Mouse (Mus musculus): ENCODE measurements around the gene Slc30a2. TPM values are rescaled to one million over a fixed set of nuclear protein-coding genes. Genes with fewer than 3 reads are reported as not detected.
A peak's percentile ranks its signal among the peaks of the same experiment; 100 is the strongest.

Slc30a2 gene
- polyA plus RNA-seq, 1 experiment from 2014 or later, result not detected

DNA sequence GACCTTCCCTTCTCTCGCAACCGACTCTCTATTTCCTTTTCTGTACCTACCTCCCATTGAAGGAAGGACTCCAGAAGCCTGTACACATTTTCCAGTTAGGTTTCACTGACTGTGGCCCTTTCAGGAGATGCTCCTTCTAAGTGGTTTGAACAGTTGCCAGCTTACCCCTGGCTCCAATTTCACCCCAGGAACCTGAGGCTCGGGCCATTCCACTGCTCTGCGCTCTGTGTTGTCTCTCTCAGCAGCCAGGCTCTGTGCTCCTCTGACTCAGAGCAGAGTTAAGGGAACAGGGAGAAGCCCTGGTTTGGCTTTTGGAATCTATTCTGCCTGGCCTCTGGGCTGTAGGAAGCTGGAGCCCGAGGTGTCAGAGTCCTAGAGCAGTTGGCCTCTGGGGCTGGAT is 40.9 kb upstream of the Slc30a2 start:
- Histone ChIP-seq H3K9me3 (ENCODE audit: control insufficient read depth, low read length) (no peaks in the 10 kb centered on the region), H3K4me1 (replicated peaks; ENCODE audit: control insufficient read depth, insufficient read depth, low read length) (0 out of 2 replicates have a peak, but pooled peaks cover 5% of the 10 kb centered on the region), H3K4me3 (ENCODE audit: low read depth, low read length) (no peak overlapping the region), H3K27me3 (replicated peaks; ENCODE audit: control insufficient read depth, insufficient read depth, low read length) (no peaks in the 10 kb centered on the region), H3K36me3 (ENCODE audit: control insufficient read depth, insufficient read depth, low read length) (no peaks in the 10 kb centered on the region), H3K9ac (ENCODE audit: low read depth, low read length) (no peak overlapping the region), H3K4me2 (no peak overlapping the region), H3K27ac (ENCODE audit: low read depth, low read length) (no peak overlapping the region)
- 85% methylated on average over 5 of the region's 5 CpGs for WGBS
- DNase-seq (ENCODE audit: low spot score) (no peak), ATAC-seq (replicated peaks; ENCODE audit: low FRiP score) (no peak)

DNA sequence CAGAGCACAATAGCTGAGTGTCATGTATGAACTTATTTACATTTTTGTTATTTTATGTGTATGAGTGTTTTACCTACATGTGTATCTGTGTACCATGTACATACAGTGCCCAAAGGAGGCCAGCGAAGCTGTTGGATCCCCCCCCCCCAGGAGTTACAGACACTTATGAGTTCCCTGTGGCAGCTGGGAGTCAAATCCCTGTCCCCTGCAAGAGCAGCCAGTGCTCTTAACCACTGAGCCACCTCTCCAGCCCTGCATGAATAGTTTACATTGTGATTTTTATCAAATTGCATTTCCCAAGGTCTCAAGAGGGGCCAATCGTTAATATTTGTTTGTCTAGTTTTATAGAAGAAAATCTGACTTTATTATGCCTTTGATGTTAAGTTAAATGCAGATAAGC is 36.0 kb upstream of the Slc30a2 start:
- H3K9me3 ChIP-seq (ENCODE audit: control insufficient read depth, low read length), result no peaks in the 10 kb centered on the region
- DNase-seq (ENCODE audit: low spot score), result no peak
- peak overlapping the region; percentile 38 for H3K4me2 ChIP-seq
- H3K4me3 ChIP-seq (ENCODE audit: low read depth, low read length), result no peak overlapping the region
- no peak overlapping the region for H3K9ac ChIP-seq (ENCODE audit: low read depth, low read length)
- no peaks in the 10 kb centered on the region for H3K36me3 ChIP-seq (ENCODE audit: control insufficient read depth, insufficient read depth, low read length)
- ATAC-seq (replicated peaks; ENCODE audit: low FRiP score), result no peak
- no peak overlapping the region for H3K27ac ChIP-seq (ENCODE audit: low read depth, low read length)
- H3K4me1 ChIP-seq (replicated peaks; ENCODE audit: control insufficient read depth, insufficient read depth, low read length), result 0 out of 2 replicates have a peak, but pooled peaks cover 7% of the 10 kb centered on the region
- 66% methylated on average over 2 of the region's 2 CpGs for WGBS
- no peaks in the 10 kb centered on the region for H3K27me3 ChIP-seq (replicated peaks; ENCODE audit: control insufficient read depth, insufficient read depth, low read length)

DNA sequence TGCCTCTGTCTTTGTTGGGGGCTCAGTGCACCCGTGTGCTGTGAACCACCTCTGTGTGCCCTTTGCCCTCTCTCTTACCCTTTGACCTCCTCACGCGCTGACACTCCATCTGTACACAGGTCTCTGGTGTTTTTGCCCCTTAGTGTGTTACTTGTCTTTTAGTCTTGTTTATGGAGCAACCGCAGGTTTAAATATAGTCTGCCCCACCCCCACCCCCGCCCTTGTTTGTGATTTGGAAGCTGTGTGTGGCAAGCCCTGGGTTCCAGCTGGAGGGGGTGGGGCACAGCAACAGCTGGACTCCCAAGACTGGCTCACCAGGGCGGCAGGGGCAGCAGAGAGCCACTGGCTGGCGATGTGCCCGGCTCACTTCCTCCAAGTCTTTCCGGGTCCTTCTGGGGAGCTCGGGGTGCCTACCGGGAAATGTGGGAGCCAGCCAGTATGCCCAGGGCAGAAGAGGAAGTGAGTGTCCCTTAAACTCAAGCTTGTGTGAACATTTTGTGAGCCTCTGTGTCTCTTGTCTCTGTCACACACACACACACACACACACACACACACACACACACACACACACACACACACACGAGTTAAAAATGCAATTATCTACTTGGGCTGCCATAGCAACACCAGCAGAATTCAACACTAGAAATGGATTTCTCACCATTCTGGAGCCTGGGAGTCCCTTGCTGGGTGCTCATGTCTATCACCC is 35.5 kb upstream of the Slc30a2 start:
- DNase-seq (ENCODE audit: low spot score), result peak; percentile 50
- H3K4me2 ChIP-seq, result peak overlapping the region; percentile 38

DNA sequence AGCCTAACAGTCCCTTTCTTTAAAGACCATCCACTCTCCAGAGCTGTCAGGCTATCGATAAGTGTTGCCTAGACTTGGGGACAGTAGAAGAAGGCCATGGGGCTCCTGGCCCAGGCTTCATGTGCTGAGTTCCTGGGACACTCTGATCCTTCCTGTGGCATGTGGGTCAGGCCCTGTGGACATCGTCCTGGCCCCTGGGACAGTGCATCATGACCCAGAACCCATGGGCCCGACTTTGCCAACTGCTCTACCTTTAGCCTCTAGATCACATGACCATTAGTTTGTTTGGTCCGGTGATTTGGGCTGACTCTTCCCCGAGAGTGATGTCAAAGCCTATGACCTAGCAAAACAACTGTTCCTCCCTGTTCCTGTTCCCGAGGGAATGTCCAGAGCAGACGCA is 32.9 kb upstream of the Slc30a2 start:
- WGBS, result 80% methylated on average over 7 of the region's 7 CpGs
- no peak for ATAC-seq (replicated peaks; ENCODE audit: low FRiP score)
- H3K4me1 ChIP-seq (replicated peaks; ENCODE audit: control insufficient read depth, insufficient read depth, low read length), result 0 out of 2 replicates have a peak, but pooled peaks cover 7% of the 10 kb centered on the region
- no peak overlapping the region for H3K4me2 ChIP-seq
- H3K9me3 ChIP-seq (ENCODE audit: control insufficient read depth, low read length), result no peaks in the 10 kb centered on the region
- no peak for DNase-seq (ENCODE audit: low spot score)
- H3K4me3 ChIP-seq (ENCODE audit: low read depth, low read length), result no peak overlapping the region
- no peaks in the 10 kb centered on the region for H3K27me3 ChIP-seq (replicated peaks; ENCODE audit: control insufficient read depth, insufficient read depth, low read length)
- no peak overlapping the region for H3K27ac ChIP-seq (ENCODE audit: low read depth, low read length)
- H3K9ac ChIP-seq (ENCODE audit: low read depth, low read length), result no peak overlapping the region
- H3K36me3 ChIP-seq (ENCODE audit: control insufficient read depth, insufficient read depth, low read length), result no peaks in the 10 kb centered on the region

More for the DNA sequence above, 35.5 kb upstream of the Slc30a2 start:
- no peaks in the 10 kb centered on the region for H3K36me3 ChIP-seq (ENCODE audit: control insufficient read depth, insufficient read depth, low read length)
- H3K9ac ChIP-seq (ENCODE audit: low read depth, low read length), result no peak overlapping the region
- H3K27ac ChIP-seq (ENCODE audit: low read depth, low read length), result no peak overlapping the region
- H3K9me3 ChIP-seq (ENCODE audit: control insufficient read depth, low read length), result no peaks in the 10 kb centered on the region
- H3K4me1 ChIP-seq (replicated peaks; ENCODE audit: control insufficient read depth, insufficient read depth, low read length), result 0 out of 2 replicates have a peak, but pooled peaks cover 7% of the 10 kb centered on the region
- no peaks in the 10 kb centered on the region for H3K27me3 ChIP-seq (replicated peaks; ENCODE audit: control insufficient read depth, insufficient read depth, low read length)
- ATAC-seq (replicated peaks; ENCODE audit: low FRiP score), result peak; percentile 34; the same call in 1 of the 2 replicates
- WGBS, result 20% methylated on average over 12 of the region's 12 CpGs
- H3K4me3 ChIP-seq (ENCODE audit: low read depth, low read length), result no peak overlapping the region

DNA sequence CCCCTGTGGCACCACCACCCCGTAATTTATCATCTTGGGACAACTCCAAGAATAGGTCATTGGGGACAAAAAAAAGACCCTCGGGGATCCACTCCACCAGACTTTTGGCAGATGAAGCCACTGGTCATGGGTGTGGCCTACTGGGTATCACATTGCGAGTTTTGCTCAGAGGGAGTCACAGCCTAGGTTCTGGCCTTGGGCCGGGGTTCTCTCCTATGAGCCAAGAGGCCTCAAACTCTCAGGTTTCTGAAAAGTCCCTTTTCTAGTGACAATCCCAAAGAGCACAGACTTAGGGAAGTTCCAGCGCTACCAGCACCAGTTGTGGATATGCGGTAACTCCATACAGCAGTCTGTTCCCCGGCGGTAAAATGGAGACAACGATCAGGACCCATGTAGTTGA is 32.3 kb upstream of the Slc30a2 start:
- Histone ChIP-seq H3K9me3 (ENCODE audit: control insufficient read depth, low read length) (no peaks in the 10 kb centered on the region), H3K36me3 (ENCODE audit: control insufficient read depth, insufficient read depth, low read length) (no peaks in the 10 kb centered on the region), H3K4me1 (replicated peaks; ENCODE audit: control insufficient read depth, insufficient read depth, low read length) (0 out of 2 replicates have a peak, but pooled peaks cover 7% of the 10 kb centered on the region), H3K9ac (ENCODE audit: low read depth, low read length) (no peak overlapping the region), H3K27me3 (replicated peaks; ENCODE audit: control insufficient read depth, insufficient read depth, low read length) (no peaks in the 10 kb centered on the region), H3K27ac (ENCODE audit: low read depth, low read length) (no peak overlapping the region), H3K4me3 (ENCODE audit: low read depth, low read length) (no peak overlapping the region), H3K4me2 (no peak overlapping the region)
- 84% methylated on average over 9 of the region's 9 CpGs for WGBS
- ATAC-seq (replicated peaks; ENCODE audit: low FRiP score) (no peak), DNase-seq (ENCODE audit: low spot score) (no peak)

DNA sequence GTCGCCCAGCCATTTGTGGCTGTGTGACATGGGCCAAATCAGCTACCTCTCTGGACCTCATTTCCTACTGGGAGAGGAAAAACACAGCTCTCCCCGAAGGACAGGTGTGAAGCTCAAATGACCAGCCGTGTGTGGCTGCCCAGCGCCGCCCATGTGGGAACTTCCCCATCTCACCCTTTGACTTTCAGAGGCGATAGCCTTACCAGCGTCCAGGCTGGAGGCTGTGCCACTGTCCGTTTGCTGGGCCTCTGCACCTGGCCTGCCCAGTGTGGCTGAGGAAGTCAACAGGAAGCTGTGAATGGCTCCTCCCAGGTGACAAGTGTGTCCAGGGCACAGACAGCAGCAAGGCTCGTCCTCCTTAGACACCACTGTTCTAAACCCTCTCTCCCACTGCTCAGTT is 31.2 kb upstream of the Slc30a2 start:
- 79% methylated on average over 9 of the region's 9 CpGs for WGBS
- Histone ChIP-seq H3K4me1 (replicated peaks; ENCODE audit: control insufficient read depth, insufficient read depth, low read length) (0 out of 2 replicates have a peak, but pooled peaks cover 7% of the 10 kb centered on the region), H3K4me2 (no peak overlapping the region), H3K27me3 (replicated peaks; ENCODE audit: control insufficient read depth, insufficient read depth, low read length) (no peaks in the 10 kb centered on the region), H3K9ac (ENCODE audit: low read depth, low read length) (no peak overlapping the region), H3K27ac (ENCODE audit: low read depth, low read length) (no peak overlapping the region), H3K4me3 (ENCODE audit: low read depth, low read length) (no peak overlapping the region), H3K9me3 (ENCODE audit: control insufficient read depth, low read length) (no peaks in the 10 kb centered on the region), H3K36me3 (ENCODE audit: control insufficient read depth, insufficient read depth, low read length) (no peaks in the 10 kb centered on the region)
- DNase-seq (ENCODE audit: low spot score) (no peak), ATAC-seq (replicated peaks; ENCODE audit: low FRiP score) (no peak)

DNA sequence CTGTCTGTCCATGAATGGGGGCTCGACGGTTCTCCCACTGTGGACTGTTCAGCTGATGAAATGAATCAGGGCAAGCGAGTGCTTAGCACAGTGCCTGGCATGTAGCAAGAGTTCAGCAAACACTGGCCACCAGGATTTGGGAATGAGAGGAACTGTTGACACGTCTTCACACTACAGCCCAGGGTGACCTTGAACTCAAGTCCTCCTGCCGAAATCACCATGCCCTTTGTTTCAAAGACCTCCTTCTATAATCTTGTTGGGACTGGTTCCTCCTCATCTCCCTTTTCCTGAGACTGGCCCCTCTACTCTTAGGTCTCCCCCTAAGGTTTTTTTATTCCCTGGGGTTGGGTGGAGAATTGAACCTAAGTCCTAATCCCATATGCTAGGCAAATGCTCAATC is 30.6 kb upstream of the Slc30a2 start:
- Histone ChIP-seq H3K36me3 (ENCODE audit: control insufficient read depth, insufficient read depth, low read length) (no peaks in the 10 kb centered on the region), H3K4me2 (no peak overlapping the region), H3K4me3 (ENCODE audit: low read depth, low read length) (no peak overlapping the region), H3K4me1 (replicated peaks; ENCODE audit: control insufficient read depth, insufficient read depth, low read length) (0 out of 2 replicates have a peak, but pooled peaks cover 2% of the 10 kb centered on the region), H3K9ac (ENCODE audit: low read depth, low read length) (no peak overlapping the region), H3K9me3 (ENCODE audit: control insufficient read depth, low read length) (no peaks in the 10 kb centered on the region), H3K27me3 (replicated peaks; ENCODE audit: control insufficient read depth, insufficient read depth, low read length) (no peaks in the 10 kb centered on the region), H3K27ac (ENCODE audit: low read depth, low read length) (no peak overlapping the region)
- WGBS, result 88% methylated on average over 5 of the region's 5 CpGs
- ATAC-seq (replicated peaks; ENCODE audit: low FRiP score) (no peak), DNase-seq (ENCODE audit: low spot score) (no peak)

DNA sequence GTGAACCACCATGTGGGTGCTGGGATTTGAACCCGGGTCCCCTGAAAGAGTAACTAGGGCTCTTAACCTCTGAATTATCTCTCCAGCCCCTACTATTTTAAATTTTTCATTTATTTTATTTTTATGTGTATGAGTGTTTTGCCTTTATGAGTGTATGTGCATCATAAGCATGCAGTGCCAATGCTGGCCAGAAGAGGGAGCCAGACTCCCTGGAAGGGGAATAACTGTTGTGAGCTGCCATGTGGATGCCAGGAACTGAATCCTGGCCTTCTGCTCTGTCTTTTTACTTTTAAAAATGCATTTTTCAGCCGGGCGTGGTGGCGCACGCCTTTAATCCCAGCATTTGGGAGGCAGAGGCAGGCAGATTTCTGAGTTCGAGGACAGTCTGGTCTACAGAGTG is 30.1 kb upstream of the Slc30a2 start:
- ATAC-seq (replicated peaks; ENCODE audit: low FRiP score) (no peak), DNase-seq (ENCODE audit: low spot score) (no peak)
- no peak overlapping the region for H3K27ac ChIP-seq (ENCODE audit: low read depth, low read length)
- H3K36me3 ChIP-seq (ENCODE audit: control insufficient read depth, insufficient read depth, low read length), result no peaks in the 10 kb centered on the region
- H3K4me3 ChIP-seq (ENCODE audit: low read depth, low read length), result no peak overlapping the region
- H3K27me3 ChIP-seq (replicated peaks; ENCODE audit: control insufficient read depth, insufficient read depth, low read length), result no peaks in the 10 kb centered on the region
- WGBS, result 95% methylated on average over 6 of the region's 6 CpGs
- H3K9ac ChIP-seq (ENCODE audit: low read depth, low read length), result no peak overlapping the region
- H3K9me3 ChIP-seq (ENCODE audit: control insufficient read depth, low read length), result no peaks in the 10 kb centered on the region
- no peaks in the 10 kb centered on the region for H3K4me1 ChIP-seq (replicated peaks; ENCODE audit: control insufficient read depth, insufficient read depth, low read length)
- no peak overlapping the region for H3K4me2 ChIP-seq

DNA sequence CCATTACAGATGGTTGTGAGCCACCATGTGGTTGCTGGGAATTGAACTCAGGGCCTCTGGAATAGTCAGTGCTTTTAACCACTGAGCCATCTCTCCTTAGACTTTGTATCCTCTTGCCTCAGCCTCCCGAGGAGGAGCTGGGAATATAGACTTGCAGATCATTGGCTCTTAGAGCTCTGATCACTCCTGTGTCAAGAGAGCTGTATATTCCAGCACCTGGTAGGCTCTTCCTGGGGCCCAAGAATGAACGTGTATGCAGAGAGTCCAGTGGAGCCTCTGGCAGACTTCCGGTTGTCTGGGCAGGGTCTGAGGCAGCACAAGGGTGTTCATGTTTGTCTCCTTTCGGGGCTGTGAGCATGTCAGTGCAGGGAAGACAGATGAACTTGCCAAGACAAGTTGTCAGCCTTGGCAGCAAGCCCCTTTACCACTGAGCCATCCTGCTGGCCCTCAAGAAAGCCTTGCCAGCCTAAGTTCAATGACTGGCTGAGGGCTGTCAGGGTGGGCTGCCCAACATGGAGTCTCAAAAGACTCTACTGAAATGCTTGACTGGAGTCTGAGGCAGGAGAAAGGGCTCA is 28.8 kb upstream of the Slc30a2 start:
- WGBS, result 75% methylated on average over 4 of the region's 4 CpGs
- H3K9ac ChIP-seq (ENCODE audit: low read depth, low read length), result no peak overlapping the region
- H3K4me2 ChIP-seq, result no peak overlapping the region
- H3K4me3 ChIP-seq (ENCODE audit: low read depth, low read length), result no peak overlapping the region
- DNase-seq (ENCODE audit: low spot score) (no peak), ATAC-seq (replicated peaks; ENCODE audit: low FRiP score) (no peak)
- H3K9me3 ChIP-seq (ENCODE audit: control insufficient read depth, low read length), result no peaks in the 10 kb centered on the region
- no peaks in the 10 kb centered on the region for H3K4me1 ChIP-seq (replicated peaks; ENCODE audit: control insufficient read depth, insufficient read depth, low read length)
- H3K36me3 ChIP-seq (ENCODE audit: control insufficient read depth, insufficient read depth, low read length), result no peaks in the 10 kb centered on the region
- no peaks in the 10 kb centered on the region for H3K27me3 ChIP-seq (replicated peaks; ENCODE audit: control insufficient read depth, insufficient read depth, low read length)
- H3K27ac ChIP-seq (ENCODE audit: low read depth, low read length), result no peak overlapping the region

Data from liver, embryonic 11.5 days (tissue).